Mouse (Mus musculus) midbrain, embryonic 12.5 days (tissue): Measurements from ENCODE around the gene Ggta1. TPM values are rescaled to one million over a fixed set of nuclear protein-coding genes. Genes with fewer than 3 reads are reported as not detected.

ENCODE experiments used
- ATAC-seq: fragments of 200-750 bp; cut with Nextera tagmentation; 2 replicates; pipeline ENCODE4 v1.8.0; 2017; ENCODE audit warnings: low read depth, moderate TSS enrichment, moderate library complexity; ENCODE audit not compliant: low FRiP score
- H3K27ac ChIP-seq: fragments of 300-500 bp; sonication (generic); replicated peaks from 2 replicates; pipeline ENCODE4 v1.5.1; 2016; ENCODE audit warnings: mild to moderate bottlenecking
- H3K27me3 ChIP-seq: fragments of 300-500 bp; sonication (generic); 2 replicates; pipeline ENCODE4 v1.6.1; 2016; ENCODE audit warnings: mild to moderate bottlenecking
- H3K36me3 ChIP-seq: fragments of 300-500 bp; sonication (generic); 2 replicates; pipeline ENCODE4 v1.6.1; 2016
- H3K4me1 ChIP-seq: fragments of 300-500 bp; sonication (generic); 2 replicates; pipeline ENCODE4 v1.6.1; 2016
- H3K4me2 ChIP-seq: fragments of 300-500 bp; sonication (generic); replicated peaks from 2 replicates; pipeline ENCODE4 v1.6.1; 2016; ENCODE audit warnings: mild to moderate bottlenecking, moderate library complexity
- H3K4me3 ChIP-seq: fragments of 300-500 bp; sonication (generic); 2 replicates; pipeline ENCODE4 v1.5.1; 2016; ENCODE audit warnings: mild to moderate bottlenecking
- H3K9ac ChIP-seq: fragments of 300-500 bp; sonication (generic); replicated peaks from 2 replicates; pipeline ENCODE4 v1.6.1; 2016; ENCODE audit warnings: mild to moderate bottlenecking, moderate library complexity
- H3K9me3 ChIP-seq: fragments of 300-500 bp; sonication (generic); 2 replicates; pipeline ENCODE4 v1.6.1; 2016; ENCODE audit warnings: mild to moderate bottlenecking
- WGBS: fragments of 180-500 bp; shearing (Covaris S2); methylation state at CpG from one replicate; pipeline ENCODE4 v1.1.7; 2016; 5-methylcytosine and 5-hydroxymethylcytosine counted together
- polyA plus RNA-seq: library from polyadenylated mRNA; unstranded; fragments of >200 nt; fragmentation: Nextera tagmentation; extraction: Ambion mirVana; gene quantifications from 2 replicates; pipeline ENCODE4 v1.2.1, GENCODE M21; 2016

The Ggta1 gene
- polyA plus RNA-seq, 1 experiment from 2014 or later: 6.5 TPM

DNA sequence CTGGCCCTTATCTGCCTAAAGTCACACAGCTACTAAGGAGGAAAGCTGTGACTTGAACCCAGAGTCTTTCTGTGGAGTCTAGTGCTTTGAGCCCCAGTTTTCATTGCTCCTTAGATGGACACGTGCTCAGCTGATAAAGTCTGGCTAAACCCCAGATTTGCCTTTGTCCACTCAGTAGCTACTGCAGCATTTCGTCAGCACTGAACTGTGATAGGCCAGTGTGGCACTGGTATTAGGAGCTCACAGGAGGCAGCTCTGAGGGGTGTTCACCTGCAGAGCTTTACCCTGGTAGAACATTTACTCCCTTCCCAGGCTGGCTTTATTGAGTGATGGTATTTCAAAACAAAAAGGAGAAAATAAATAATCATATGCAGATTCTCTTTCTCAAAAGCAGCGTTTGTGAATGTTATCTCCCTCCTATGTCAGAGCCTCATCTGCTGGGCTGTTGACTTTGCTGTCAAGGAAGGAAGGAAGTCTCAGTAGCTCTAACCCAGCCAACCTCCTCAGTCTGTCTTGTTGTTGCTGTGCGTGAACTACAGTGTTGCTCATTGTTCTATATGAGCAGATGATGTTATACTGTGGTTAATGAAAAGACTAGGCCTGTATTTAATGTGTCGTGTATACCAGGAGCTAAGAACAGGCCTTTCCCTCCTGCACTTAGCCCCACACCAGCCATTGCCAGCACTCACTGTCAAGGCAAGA lies 54.5 kb downstream of the Ggta1 start:
- Histone ChIP-seq H3K36me3 (no peaks in the 10 kb centered on the region), H3K27ac (no peak overlapping the region), H3K27me3 (no peaks in the 10 kb centered on the region), H3K4me3 (no peak overlapping the region), H3K9me3 (no peaks in the 10 kb centered on the region), H3K9ac (no peak overlapping the region), H3K4me2 (no peak overlapping the region), H3K4me1 (no peaks in the 10 kb centered on the region)
- no peak for ATAC-seq
- 80% methylated on average over 5 of the region's 5 CpGs for WGBS

DNA sequence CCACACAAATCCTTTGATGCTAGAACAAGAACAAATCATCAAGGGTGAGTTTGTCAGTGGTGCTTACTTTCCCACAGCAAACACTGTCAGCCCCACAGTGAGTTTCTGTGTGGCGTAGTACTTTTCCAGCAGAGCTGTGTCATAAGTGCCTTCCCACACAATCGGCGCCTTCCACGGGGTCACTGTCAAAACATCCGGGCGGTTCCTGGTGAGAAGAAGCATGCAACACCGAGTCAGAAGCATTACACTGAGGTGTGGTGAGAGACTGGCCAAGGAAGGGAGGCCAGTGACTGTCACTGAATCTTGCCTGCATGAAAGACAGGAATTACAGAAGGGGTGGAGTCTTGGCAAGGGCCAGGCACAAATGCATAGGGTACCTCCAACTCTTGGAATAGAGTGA lies 55.2 kb downstream of the Ggta1 start:
- WGBS: 74% methylated on average over 7 of the region's 7 CpGs
- Histone ChIP-seq H3K4me3 (no peak overlapping the region), H3K4me2 (no peak overlapping the region), H3K4me1 (no peaks in the 10 kb centered on the region), H3K9ac (no peak overlapping the region), H3K27ac (no peak overlapping the region), H3K9me3 (no peaks in the 10 kb centered on the region), H3K27me3 (no peaks in the 10 kb centered on the region), H3K36me3 (no peaks in the 10 kb centered on the region)
- no peak for ATAC-seq

DNA sequence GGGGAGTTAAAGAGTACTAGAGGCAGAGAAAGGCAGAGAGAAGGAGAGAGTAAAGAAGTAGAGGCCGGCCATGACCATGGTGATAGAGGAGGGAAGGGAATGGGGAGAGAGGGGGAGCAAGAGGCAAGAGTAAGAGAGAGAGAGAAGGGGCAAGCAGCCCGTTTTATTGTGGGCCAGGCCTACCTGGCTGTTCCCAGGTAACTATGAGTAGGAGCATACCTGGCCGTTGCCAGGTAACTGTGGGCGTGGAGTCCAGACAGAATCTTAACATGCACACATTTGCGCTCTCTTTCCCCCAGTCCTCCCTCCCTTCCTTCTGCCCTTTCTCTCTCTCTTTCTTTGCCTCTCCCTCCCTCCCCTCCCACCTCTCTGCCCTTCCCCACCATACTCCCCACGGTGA lies 55.8 kb downstream of the Ggta1 start:
- no peak overlapping the region for H3K4me3 ChIP-seq
- ATAC-seq: no peak
- no peaks in the 10 kb centered on the region for H3K4me1 ChIP-seq
- H3K4me2 ChIP-seq: no peak overlapping the region
- H3K27me3 ChIP-seq: no peaks in the 10 kb centered on the region
- H3K27ac ChIP-seq: no peak overlapping the region
- 90% methylated on average over 6 of the region's 6 CpGs for WGBS
- H3K36me3 ChIP-seq: no peaks in the 10 kb centered on the region
- no peak overlapping the region for H3K9ac ChIP-seq
- H3K9me3 ChIP-seq: no peaks in the 10 kb centered on the region

DNA sequence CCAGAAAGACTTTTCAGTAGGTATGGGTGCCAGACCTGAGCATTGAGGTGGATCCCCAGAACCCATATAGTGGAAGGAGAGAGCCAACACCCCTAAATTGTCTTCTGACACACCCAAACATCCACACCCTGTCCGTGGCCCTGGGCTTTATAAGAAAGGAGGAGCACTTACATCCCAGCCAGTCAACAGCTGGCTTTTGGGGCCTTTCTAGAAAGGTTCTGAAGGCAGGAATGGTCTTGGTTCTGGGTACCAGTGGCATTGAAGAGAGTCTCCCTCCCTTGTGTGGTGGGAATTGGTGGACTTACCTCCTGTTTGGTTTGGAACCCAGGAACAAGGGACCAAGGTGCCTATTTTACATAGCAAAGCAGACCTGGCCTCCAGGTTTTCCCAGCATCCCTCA lies 56.4 kb downstream of the Ggta1 start:
- no peak for ATAC-seq
- Histone ChIP-seq H3K27ac (no peak overlapping the region), H3K36me3 (no peaks in the 10 kb centered on the region), H3K9ac (no peak overlapping the region), H3K9me3 (no peaks in the 10 kb centered on the region), H3K4me2 (no peak overlapping the region), H3K4me1 (no peaks in the 10 kb centered on the region), H3K27me3 (no peaks in the 10 kb centered on the region), H3K4me3 (no peak overlapping the region)
- WGBS: 43% methylated on average over 1 of the region's 1 CpGs

DNA sequence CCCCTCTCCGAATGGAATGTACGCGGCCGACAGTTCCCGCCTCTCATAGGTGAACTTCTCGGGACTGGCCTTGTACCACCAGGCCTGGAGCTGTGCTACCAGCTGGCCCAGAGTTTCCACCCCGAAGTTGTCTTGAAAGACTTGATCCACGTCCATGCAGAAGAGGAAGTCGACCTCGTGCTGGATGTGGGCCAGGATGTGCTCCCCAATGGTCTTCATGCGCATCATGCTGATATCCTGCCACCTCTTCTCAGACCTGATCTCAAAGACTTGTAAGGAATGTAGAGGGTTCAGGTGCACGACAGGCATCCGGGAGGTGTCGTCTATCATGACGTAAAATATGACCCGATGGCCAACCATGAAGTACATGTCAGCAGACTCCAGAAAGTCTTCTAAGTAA lies 60.6 kb downstream of the Ggta1 start:
- Histone ChIP-seq H3K4me3 (no peak overlapping the region), H3K36me3 (no peaks in the 10 kb centered on the region), H3K27me3 (no peaks in the 10 kb centered on the region), H3K9me3 (no peaks in the 10 kb centered on the region), H3K4me2 (no peak overlapping the region), H3K27ac (no peak overlapping the region), H3K9ac (no peak overlapping the region), H3K4me1 (no peaks in the 10 kb centered on the region)
- ATAC-seq: no peak
- 92% methylated on average over 16 of the region's 16 CpGs for WGBS

DNA sequence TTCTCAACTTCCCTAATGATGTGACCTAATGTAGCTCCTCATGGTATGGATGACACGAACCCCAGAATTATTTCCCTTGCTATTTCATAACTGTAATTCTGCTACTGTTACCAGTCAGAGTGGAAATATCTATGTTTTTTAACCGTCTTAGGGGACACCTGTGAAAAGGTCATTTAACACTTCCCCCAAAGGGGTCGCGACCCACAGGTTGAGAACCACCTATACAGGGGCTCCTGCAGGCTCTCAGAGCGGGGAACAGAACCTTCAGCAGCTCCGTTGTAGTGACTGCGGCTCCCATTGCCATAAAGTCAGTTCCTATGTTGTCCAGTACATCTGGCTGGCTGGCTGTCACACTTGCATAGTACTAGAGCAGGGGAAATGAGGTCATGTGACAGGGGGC lies 62.3 kb downstream of the Ggta1 start:
- Histone ChIP-seq H3K4me1 (no peaks in the 10 kb centered on the region), H3K36me3 (no peaks in the 10 kb centered on the region), H3K4me3 (no peak overlapping the region), H3K27ac (no peak overlapping the region), H3K4me2 (no peak overlapping the region), H3K9ac (no peak overlapping the region), H3K9me3 (no peaks in the 10 kb centered on the region), H3K27me3 (0 out of 2 replicates have a peak, but pooled peaks cover 4% of the 10 kb centered on the region)
- ATAC-seq: no peak
- WGBS: 89% methylated on average over 7 of the region's 7 CpGs

DNA sequence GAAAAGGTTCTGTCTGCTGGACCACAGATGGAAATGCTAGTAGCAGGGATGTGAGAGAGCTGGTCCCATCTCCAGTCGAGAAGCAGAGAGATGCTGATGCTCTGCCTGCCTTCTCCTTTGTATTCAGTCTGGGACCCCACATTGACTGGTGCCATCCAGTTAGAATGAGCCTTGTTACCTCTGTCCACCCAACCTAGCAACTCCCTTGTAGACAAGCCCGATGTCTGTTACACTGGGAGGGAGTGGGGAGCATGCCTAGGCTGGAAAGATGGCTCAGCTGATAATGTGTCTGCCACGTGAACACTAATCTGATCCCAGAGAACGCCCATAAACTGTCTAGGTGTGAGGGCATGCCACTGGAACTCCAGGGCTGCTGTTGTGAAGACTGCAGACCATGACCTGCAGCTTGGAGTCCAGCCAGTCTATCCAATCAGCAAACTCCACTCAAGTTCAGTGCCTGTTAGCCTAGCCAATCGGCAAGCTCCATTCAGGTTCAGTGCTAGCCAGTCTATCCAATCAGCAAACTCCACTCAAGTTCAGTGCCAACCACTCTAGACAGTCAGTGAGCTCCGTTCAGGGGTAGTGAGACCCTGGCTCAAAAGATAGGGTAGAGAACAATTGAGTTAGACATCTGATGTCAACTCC lies 64.7 kb downstream of the Ggta1 start:
- H3K36me3 ChIP-seq: no peaks in the 10 kb centered on the region
- WGBS: 85% methylated on average over 6 of the region's 6 CpGs
- no peak overlapping the region for H3K4me3 ChIP-seq
- no peak overlapping the region for H3K27ac ChIP-seq
- ATAC-seq: no peak
- no peak overlapping the region for H3K9ac ChIP-seq
- H3K9me3 ChIP-seq: no peaks in the 10 kb centered on the region
- H3K4me2 ChIP-seq: no peak overlapping the region
- 0 out of 2 replicates have a peak, but pooled peaks cover 4% of the 10 kb centered on the region for H3K27me3 ChIP-seq
- H3K4me1 ChIP-seq: no peaks in the 10 kb centered on the region

DNA sequence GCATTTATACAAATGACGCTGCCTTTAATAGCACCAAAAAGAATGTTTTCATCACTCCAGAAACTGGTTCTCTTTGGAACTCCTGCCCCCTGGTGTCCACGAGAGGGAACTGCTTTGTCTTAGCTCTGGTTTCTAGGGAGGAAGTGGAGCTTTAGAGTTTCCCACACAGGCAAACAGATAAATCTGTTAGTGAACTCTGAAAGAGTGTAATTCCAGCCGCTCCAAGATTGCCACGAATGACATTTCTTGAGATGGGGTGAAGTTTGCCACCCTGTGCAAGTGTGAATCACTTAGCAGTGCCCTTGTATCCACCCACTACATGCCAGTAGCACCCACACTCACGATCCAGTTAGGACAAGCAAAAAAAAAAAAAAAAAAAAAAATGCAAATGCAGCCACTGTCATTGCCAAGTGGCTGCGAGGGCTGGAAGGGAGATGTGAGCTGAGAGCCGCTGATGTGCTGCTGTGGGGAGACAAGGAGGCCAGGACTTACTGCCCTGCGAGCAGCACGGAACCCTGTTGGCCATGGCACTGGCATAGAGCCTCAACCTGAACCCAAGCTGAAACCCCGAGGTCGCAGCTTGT lies 65.3 kb downstream of the Ggta1 start:
- Histone ChIP-seq H3K36me3 (no peaks in the 10 kb centered on the region), H3K9me3 (no peaks in the 10 kb centered on the region), H3K27ac (no peak overlapping the region), H3K4me2 (no peak overlapping the region), H3K9ac (no peak overlapping the region), H3K4me3 (no peak overlapping the region), H3K4me1 (no peaks in the 10 kb centered on the region), H3K27me3 (0 out of 2 replicates have a peak, but pooled peaks cover 4% of the 10 kb centered on the region)
- ATAC-seq: no peak
- 50% methylated on average over 11 of the region's 11 CpGs for WGBS

DNA sequence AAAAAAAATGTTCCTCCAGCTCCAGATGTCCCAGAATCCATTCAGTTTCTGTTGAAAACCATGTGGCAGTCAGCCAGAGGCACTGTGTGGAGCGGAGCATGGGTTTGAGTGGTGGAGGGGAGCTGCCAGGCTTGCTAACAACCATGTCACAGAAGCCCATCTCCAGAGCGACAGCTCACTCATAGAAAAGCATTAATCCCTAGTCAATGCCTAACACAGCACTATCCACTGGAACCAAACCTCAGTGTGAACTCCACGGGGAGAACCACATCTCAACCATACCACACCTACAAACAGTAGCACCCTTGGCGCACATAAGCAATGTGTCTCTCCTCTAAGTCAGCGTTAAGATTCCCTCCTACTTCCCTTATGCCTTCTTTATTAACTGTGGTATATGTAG lies 65.9 kb downstream of the Ggta1 start, which contains the start of gene 4930402F06Rik:
TSS of gene 4930402F06Rik (minus strand) at position 80 of the 400 bp plus-strand sequence.
- H3K4me3 ChIP-seq: no peak within 1 kb of the TSS
- H3K9me3 ChIP-seq: no peaks in the 10 kb centered on the region
- no peak within 1 kb of the TSS for H3K9ac ChIP-seq
- H3K27ac ChIP-seq: no peak within 1 kb of the TSS
- 66% methylated on average over 5 of the region's 5 CpGs for WGBS
- ATAC-seq: no peak
- no peaks in the 10 kb centered on the region for H3K36me3 ChIP-seq
- H3K4me1 ChIP-seq: no peaks in the 10 kb centered on the region
- 0 out of 2 replicates have a peak, but pooled peaks cover 4% of the 10 kb centered on the region for H3K27me3 ChIP-seq
- no peak within 1 kb of the TSS for H3K4me2 ChIP-seq

DNA sequence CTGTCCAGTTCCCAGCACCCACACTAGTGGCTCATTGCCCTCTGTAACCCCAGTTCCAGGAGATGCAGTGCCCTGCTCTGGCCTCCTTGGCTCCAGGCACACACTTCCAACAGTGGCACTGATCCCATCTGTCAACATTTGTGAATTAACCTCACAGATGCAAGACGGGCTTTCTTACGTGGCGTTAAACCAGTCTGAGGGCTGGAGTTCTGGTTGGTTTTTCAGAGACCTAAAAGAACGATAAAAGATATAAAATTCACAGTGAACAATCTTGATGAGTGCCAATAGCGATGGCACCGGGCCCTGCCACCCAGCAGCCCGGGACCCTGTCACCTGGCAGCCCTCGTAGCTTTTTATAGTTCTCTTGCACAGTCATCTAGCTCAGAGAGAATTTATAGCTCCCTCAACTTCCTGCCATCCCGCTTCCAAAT lies 77.6 kb downstream of the Ggta1 start:
- H3K36me3 ChIP-seq: no peaks in the 10 kb centered on the region
- H3K4me1 ChIP-seq: no peaks in the 10 kb centered on the region
- no peaks in the 10 kb centered on the region for H3K9me3 ChIP-seq
- H3K27ac ChIP-seq: no peak overlapping the region
- ATAC-seq: no peak
- H3K4me3 ChIP-seq: no peak overlapping the region
- no peaks in the 10 kb centered on the region for H3K27me3 ChIP-seq
- no peak overlapping the region for H3K9ac ChIP-seq
- H3K4me2 ChIP-seq: no peak overlapping the region
- 85% methylated on average over 9 of the region's 9 CpGs for WGBS

DNA sequence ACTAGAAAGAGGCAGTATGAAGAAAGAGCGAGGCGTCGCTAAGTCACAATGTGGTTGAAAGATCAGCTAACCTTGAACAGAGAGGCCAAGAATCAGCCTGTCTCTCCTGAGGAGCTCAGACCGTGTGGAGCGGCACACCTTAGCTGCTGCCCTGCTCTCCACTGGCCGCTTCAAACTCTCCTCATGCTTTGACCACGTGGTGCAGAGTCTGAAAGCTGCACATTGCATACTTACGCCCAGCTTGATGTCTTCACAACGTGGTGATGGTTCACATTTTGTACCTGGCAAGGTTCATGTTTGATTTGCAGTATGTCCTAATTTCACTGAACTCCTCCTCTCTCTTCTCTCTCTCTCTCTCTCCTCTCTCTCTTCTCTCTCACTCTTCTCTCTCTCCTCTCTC lies 83.7 kb downstream of the Ggta1 start:
- no peak for ATAC-seq
- WGBS: 79% methylated on average over 9 of the region's 9 CpGs
- Histone ChIP-seq H3K9me3 (no peaks in the 10 kb centered on the region), H3K9ac (no peak overlapping the region), H3K27me3 (no peaks in the 10 kb centered on the region), H3K36me3 (no peaks in the 10 kb centered on the region), H3K4me3 (no peak overlapping the region), H3K4me1 (no peaks in the 10 kb centered on the region), H3K27ac (no peak overlapping the region), H3K4me2 (no peak overlapping the region)

DNA sequence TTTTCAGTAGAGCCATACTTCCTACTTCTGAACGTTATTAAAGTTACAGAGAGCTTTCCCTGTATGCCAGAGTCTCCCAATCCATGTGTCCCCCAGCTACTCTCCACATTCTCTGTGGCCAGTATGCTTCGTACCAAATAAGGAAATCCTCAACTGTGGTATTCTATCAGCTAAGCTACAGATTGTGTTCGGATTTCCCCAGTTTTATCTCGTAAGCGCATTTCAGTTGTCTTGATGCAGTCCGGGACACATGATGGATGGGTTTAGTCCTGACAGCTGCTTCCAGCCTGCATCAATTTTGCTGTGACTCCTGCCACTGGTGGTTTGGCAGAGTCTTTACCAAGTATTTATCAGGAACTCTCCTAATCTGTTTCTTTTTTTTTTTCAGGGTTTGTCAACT lies 85.4 kb downstream of the Ggta1 start:
- Histone ChIP-seq H3K9me3 (no peaks in the 10 kb centered on the region), H3K9ac (no peak overlapping the region), H3K27me3 (no peaks in the 10 kb centered on the region), H3K36me3 (no peaks in the 10 kb centered on the region), H3K4me1 (no peaks in the 10 kb centered on the region), H3K4me3 (no peak overlapping the region), H3K4me2 (no peak overlapping the region), H3K27ac (no peak overlapping the region)
- no peak for ATAC-seq
- WGBS: 76% methylated on average over 6 of the region's 6 CpGs
